Mouse (Mus musculus) lung, embryonic 15.5 days (tissue): ENCODE results near the gene Cfap73. TPM values are rescaled to one million over a fixed set of nuclear protein-coding genes. Genes with fewer than 3 reads are reported as not detected.
A peak's percentile ranks its signal among the peaks of the same experiment; 100 is the strongest.

ENCODE experiments used
- ATAC-seq: fragments of 200-750 bp; cut with Nextera tagmentation; 2 replicates; pipeline ENCODE4 v1.8.0; 2017; ENCODE audit warnings: moderate number of reproducible peaks, borderline replicate concordance; ENCODE audit not compliant: low FRiP score, low TSS enrichment; ENCODE audit errors: extremely low read depth
- H3K27ac ChIP-seq: fragments of 300-500 bp; sonication (generic); 2 replicates; pipeline ENCODE4 v1.5.1; 2015; ENCODE audit warnings: moderate library complexity, mild to moderate bottlenecking, inconsistent platforms
- H3K27me3 ChIP-seq: fragments of 300-500 bp; sonication (generic); 2 replicates; pipeline ENCODE4 v1.6.1; 2015; ENCODE audit warnings: inconsistent platforms
- H3K36me3 ChIP-seq: fragments of 300-500 bp; sonication (generic); 2 replicates; pipeline ENCODE4 v1.6.1; 2015; ENCODE audit warnings: inconsistent platforms
- H3K4me1 ChIP-seq: fragments of 300-500 bp; sonication (generic); 2 replicates; pipeline ENCODE4 v1.6.1; 2015; ENCODE audit warnings: inconsistent platforms
- H3K4me2 ChIP-seq: fragments of 300-500 bp; sonication (generic); 2 replicates; pipeline ENCODE4 v1.6.1; 2015; ENCODE audit warnings: inconsistent platforms, mild to moderate bottlenecking, moderate library complexity
- H3K4me3 ChIP-seq: fragments of 300-500 bp; sonication (generic); 2 replicates; pipeline ENCODE4 v1.5.1; 2015; ENCODE audit warnings: mild to moderate bottlenecking, inconsistent platforms
- H3K9ac ChIP-seq: fragments of 300-500 bp; sonication (generic); 2 replicates; pipeline ENCODE4 v1.6.1; 2015; ENCODE audit warnings: inconsistent platforms
- H3K9me3 ChIP-seq: fragments of 300-500 bp; sonication (generic); 2 replicates; pipeline ENCODE4 v1.6.1; 2016; ENCODE audit warnings: inconsistent platforms
- WGBS: fragments of 180-500 bp; shearing (Covaris S2); methylation state at CpG from one replicate; pipeline ENCODE4 v1.1.7; 2015; 5-methylcytosine and 5-hydroxymethylcytosine counted together
- polyA plus RNA-seq: library from polyadenylated mRNA; unstranded; fragments of >200 nt; fragmentation: Nextera tagmentation; extraction: Ambion mirVana; gene quantifications from 2 replicates; pipeline ENCODE4 v1.2.1, GENCODE M21; 2015

The Cfap73 gene
- polyA plus RNA-seq, 1 experiment from 2014 or later = 0.44 TPM

DNA sequence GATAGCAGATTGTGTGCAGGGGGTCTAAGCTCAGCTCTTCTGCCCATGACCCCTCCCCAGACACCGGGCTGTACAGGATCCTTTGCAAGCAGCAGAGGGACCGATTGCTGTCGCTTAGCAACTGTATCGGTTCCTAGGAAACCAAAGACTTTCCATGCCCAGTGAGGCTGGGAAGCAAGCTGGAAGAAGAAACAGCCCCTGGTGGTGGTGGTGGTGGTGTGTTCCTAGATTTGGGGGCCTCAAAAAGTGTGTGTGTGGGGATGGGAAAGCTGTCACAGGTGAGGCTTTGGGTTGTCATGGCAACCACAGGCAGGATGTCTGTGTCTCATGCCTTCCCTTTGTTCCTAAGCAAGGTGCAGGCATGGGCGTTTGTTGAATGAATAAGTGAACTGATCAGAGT is 26.8 kb upstream of the Cfap73 start:
- Histone ChIP-seq H3K27me3 (peaks cover 5% of the 10 kb centered on the region; the same call in 1 of the 2 replicates), H3K9ac (no peak overlapping the region), H3K4me2 (no peak overlapping the region), H3K4me1 (no peaks in the 10 kb centered on the region), H3K4me3 (no peak overlapping the region), H3K9me3 (no peaks in the 10 kb centered on the region), H3K36me3 (no peaks in the 10 kb centered on the region), H3K27ac (no peak overlapping the region)
- no peak for ATAC-seq
- WGBS = 32% methylated on average over 5 of the region's 5 CpGs

GRCm38 (mm10) chr5:120656281-120656751 is 22.3 kb upstream of the Cfap73 start:
- 0 out of 2 replicates have a peak, but pooled peaks have one; percentile 43 for ATAC-seq
- Histone ChIP-seq H3K27ac (no peak overlapping the region), H3K27me3 (peaks cover 3% of the 10 kb centered on the region), H3K9ac (no peak overlapping the region), H3K4me2 (no peak overlapping the region), H3K36me3 (no peaks in the 10 kb centered on the region), H3K4me1 (no peaks in the 10 kb centered on the region), H3K9me3 (no peaks in the 10 kb centered on the region), H3K4me3 (no peak overlapping the region)
- WGBS = 60% methylated on average over 12 of the region's 12 CpGs

GRCm38 (mm10) chr5:120653873-120654272 is 19.8 kb upstream of the Cfap73 start:
- WGBS = 91% methylated on average over 2 of the region's 2 CpGs
- H3K9me3 ChIP-seq = no peaks in the 10 kb centered on the region
- H3K4me3 ChIP-seq = no peak overlapping the region
- no peak overlapping the region for H3K4me2 ChIP-seq
- peaks cover 8% of the 10 kb centered on the region for H3K4me1 ChIP-seq
- H3K27me3 ChIP-seq = peaks cover 28% of the 10 kb centered on the region
- no peaks in the 10 kb centered on the region for H3K36me3 ChIP-seq
- no peak overlapping the region for H3K27ac ChIP-seq
- no peak overlapping the region for H3K9ac ChIP-seq
- no peak for ATAC-seq

DNA sequence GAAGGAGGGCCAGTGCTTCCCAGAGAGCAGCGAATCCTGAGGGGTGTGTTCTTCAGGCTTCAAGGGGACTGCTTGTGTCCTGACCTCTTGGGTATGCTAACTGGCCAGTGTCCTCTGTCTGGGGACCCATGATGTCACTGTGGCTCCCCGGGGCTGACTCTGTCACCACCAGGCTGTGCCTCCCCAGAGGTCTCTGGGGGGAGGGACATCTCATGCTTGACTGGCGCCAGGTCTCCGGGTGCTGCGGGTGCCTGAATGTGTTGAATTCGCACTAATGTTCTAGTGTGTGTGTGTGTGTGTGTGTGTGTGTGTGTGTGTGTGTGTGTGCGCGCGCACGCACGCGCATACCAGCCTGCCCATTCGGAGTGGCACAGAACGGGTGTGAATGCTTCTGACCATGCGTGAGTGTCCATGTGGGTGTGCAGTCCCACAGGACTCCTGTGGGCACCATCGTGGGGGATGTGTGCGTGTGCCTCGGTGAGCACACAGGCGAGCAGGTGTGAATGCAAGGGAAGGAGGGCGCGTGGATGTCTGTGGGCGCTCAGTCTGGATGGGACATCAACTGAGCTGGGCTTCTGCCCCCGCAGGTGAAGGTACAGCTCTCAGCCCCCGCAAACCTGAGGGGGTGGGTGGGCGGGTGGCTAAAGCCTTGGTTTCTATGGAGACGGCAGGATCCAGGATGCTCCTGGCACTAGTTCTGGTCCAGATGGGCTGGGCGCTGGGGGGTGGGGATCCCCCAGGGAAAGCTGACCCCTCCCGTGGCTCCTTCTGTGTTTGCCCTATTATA is 19.1 kb upstream of the Cfap73 start:
- no peaks in the 10 kb centered on the region for H3K9me3 ChIP-seq
- H3K9ac ChIP-seq = no peak overlapping the region
- ATAC-seq = no peak
- no peak overlapping the region for H3K4me2 ChIP-seq
- no peak overlapping the region for H3K4me3 ChIP-seq
- 74% methylated on average over 28 of the region's 28 CpGs for WGBS
- H3K27me3 ChIP-seq = peaks cover 35% of the 10 kb centered on the region
- no peaks in the 10 kb centered on the region for H3K36me3 ChIP-seq
- peaks cover 15% of the 10 kb centered on the region for H3K4me1 ChIP-seq
- no peak overlapping the region for H3K27ac ChIP-seq

DNA sequence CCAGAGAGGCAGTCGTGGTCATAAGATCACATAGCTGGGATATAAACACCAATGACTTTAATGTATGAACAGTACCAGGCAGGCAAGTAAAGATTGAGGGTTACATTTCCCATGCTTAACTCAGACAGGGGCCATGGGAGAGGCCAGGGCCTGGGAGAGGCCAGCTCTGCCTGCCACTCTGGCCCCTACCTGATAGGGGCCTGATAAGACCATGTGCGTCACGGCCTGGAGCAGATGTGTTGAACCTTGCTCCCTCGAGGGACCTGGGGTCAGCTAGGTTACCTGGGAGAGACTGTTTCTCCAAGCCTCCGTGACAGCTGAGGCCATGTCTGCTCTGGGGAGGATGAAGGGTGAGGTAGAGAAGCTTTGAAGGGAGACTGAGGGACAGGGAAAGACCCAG is 17.2 kb upstream of the Cfap73 start:
- H3K4me3 ChIP-seq = no peak overlapping the region
- H3K4me1 ChIP-seq = peaks cover 15% of the 10 kb centered on the region
- H3K36me3 ChIP-seq = no peaks in the 10 kb centered on the region
- ATAC-seq = no peak
- H3K27ac ChIP-seq = no peak overlapping the region
- WGBS = 27% methylated on average over 5 of the region's 5 CpGs
- no peak overlapping the region for H3K4me2 ChIP-seq
- no peaks in the 10 kb centered on the region for H3K9me3 ChIP-seq
- H3K9ac ChIP-seq = no peak overlapping the region
- peaks cover 41% of the 10 kb centered on the region for H3K27me3 ChIP-seq

DNA sequence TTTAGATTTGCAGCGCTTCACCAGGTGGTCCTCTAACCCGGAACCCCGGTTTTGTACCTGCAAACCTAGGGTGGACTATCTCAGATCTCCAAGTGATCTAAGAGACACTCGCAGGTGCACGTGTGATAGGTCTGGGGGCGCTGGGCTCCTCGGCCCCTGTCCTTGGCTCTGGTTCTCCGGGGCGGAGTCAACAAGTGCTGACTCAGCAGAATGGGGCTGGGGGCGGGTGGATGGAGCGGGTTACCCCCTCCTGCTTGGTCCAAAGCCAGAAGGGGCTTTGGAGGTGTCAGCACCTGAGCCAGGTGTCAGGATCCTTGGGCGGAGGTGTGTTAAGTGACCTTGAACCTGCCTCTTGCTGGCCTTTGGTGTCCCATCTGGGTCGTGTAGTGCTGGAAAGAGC is 15.9 kb upstream of the Cfap73 start:
- Histone ChIP-seq H3K4me2 (no peak overlapping the region), H3K9me3 (no peaks in the 10 kb centered on the region), H3K27ac (no peak overlapping the region), H3K4me1 (peaks cover 15% of the 10 kb centered on the region), H3K9ac (no peak overlapping the region), H3K27me3 (peaks cover 41% of the 10 kb centered on the region), H3K36me3 (no peaks in the 10 kb centered on the region), H3K4me3 (no peak overlapping the region)
- 15% methylated on average over 13 of the region's 13 CpGs for WGBS
- ATAC-seq = no peak

- H3K27ac ChIP-seq = no peak overlapping the region
- 5% methylated on average over 21 of the region's 21 CpGs for WGBS
- peak; percentile 37; the same call in 1 of the 2 replicates for ATAC-seq
- H3K4me2 ChIP-seq = peak overlapping the region; percentile 57
- no peaks in the 10 kb centered on the region for H3K36me3 ChIP-seq
- H3K27me3 ChIP-seq = peaks cover 41% of the 10 kb centered on the region
- peak overlapping the region; percentile 24 for H3K4me3 ChIP-seq
- peaks cover 15% of the 10 kb centered on the region for H3K4me1 ChIP-seq
- no peaks in the 10 kb centered on the region for H3K9me3 ChIP-seq
- no peak overlapping the region for H3K9ac ChIP-seq
These were observed 15.4 kb upstream of the Cfap73 start for GRCm38 (mm10) chr5:120649374-120649933.

DNA sequence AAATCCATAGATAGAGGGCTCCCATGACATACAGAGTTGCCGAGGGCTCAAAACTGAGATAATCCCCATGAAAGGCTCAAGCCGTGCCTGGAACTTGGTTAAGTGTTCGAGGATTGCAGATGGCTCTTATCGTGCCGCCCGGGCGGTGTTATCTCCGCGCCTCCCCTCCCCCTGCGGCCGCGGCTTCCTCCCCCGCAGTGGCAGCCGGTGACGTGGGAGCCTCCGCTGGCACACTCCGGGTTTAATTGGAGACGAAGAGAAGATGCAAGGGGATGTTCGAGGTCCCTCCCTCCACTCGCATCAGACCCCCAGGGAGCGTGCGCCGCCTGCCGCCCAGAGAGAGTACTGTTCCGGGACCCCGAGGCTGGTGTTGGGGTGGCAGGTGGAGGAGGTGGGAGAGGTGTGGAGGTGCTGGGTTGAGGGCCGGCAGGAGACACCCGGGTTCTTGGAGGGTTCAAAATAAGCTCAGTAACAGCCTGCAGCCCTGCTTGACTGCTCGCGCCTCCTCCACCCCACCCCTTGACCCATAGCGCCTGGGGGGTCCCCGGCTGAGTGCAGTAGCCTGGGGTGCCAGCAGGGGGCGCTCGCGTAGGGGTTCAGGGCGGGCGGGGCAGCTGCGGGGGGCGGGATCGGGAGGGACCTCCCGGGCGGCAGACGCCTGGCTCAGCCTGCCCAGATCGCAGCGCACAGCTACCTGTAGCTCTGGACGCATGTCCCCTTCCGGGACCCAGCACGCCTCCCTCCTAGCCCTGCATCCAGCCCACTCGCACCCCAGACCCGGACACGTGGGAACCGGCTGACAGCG is 14.7 kb upstream of the Cfap73 start, which contains the start of gene Rasal1:
TSS of gene Rasal1 (plus strand) at position 244 of the 805 bp plus-strand sequence.
- peak; percentile 61 for ATAC-seq
- Histone ChIP-seq H3K4me3 (peak within 1 kb of the TSS; percentile 24), H3K27ac (no peak within 1 kb of the TSS), H3K9ac (0 out of 2 replicates have a peak within 1 kb of the TSS, but pooled peaks have one; percentile 16), H3K36me3 (no peaks in the 10 kb centered on the region), H3K9me3 (no peaks in the 10 kb centered on the region), H3K27me3 (peaks cover 41% of the 10 kb centered on the region), H3K4me1 (peaks cover 15% of the 10 kb centered on the region), H3K4me2 (peak within 1 kb of the TSS; percentile 57)
- WGBS = under 1% methylated on average over 41 of the region's 53 CpGs

DNA sequence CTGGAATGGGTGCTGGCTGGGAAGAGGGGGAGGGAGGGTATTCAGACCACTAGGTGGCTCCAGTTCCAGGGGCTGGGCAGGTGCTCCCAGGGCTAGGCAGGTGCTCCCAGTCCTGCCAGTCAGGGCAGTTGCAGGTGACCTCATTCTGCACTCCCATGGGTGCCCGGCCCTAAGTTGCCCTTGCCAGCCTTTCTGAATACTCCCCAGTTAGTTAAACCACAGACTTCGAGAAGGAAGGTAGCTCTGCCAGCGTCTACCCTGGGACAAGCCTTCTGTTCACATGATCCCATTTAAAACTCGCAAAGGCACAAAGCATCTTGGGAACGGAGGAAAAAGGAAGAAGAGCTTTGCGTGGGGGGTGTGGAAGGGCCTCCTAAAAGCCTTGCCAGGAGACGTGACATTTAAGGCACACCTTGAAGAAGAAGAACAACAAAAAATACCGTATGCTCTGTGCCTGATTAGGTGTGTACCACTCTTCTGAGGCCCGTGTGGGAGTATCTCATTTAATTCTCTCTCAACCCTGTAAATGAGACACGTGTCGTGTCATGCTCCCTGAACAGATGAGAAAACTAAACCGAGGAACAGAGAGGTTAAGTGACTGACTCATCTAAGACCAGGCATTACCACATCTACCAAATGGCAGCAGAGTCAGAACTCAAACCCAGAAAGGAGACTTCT is 13.9 kb upstream of the Cfap73 start:
- no peak for ATAC-seq
- Histone ChIP-seq H3K4me3 (0 out of 2 replicates have a peak overlapping the region, but pooled peaks have one; percentile 24), H3K27me3 (peaks cover 41% of the 10 kb centered on the region), H3K4me2 (peak overlapping the region; percentile 57; the same call in 1 of the 2 replicates), H3K9ac (no peak overlapping the region), H3K27ac (no peak overlapping the region), H3K9me3 (no peaks in the 10 kb centered on the region), H3K4me1 (peaks cover 15% of the 10 kb centered on the region), H3K36me3 (no peaks in the 10 kb centered on the region)
- WGBS = 30% methylated on average over 12 of the region's 12 CpGs

GRCm38 (mm10) chr5:120647361-120647760 is 13.3 kb upstream of the Cfap73 start:
- H3K4me2 ChIP-seq = no peak overlapping the region
- ATAC-seq = no peak
- 65% methylated on average over 4 of the region's 4 CpGs for WGBS
- H3K4me3 ChIP-seq = no peak overlapping the region
- no peaks in the 10 kb centered on the region for H3K36me3 ChIP-seq
- H3K4me1 ChIP-seq = peaks cover 15% of the 10 kb centered on the region
- no peak overlapping the region for H3K27ac ChIP-seq
- H3K9me3 ChIP-seq = no peaks in the 10 kb centered on the region
- H3K9ac ChIP-seq = no peak overlapping the region
- H3K27me3 ChIP-seq = peaks cover 41% of the 10 kb centered on the region

GRCm38 (mm10) chr5:120645851-120646250 is 11.8 kb upstream of the Cfap73 start:
- H3K9me3 ChIP-seq = no peaks in the 10 kb centered on the region
- H3K27ac ChIP-seq = no peak overlapping the region
- WGBS = 41% methylated on average over 6 of the region's 6 CpGs
- no peak overlapping the region for H3K4me3 ChIP-seq
- H3K4me1 ChIP-seq = peaks cover 15% of the 10 kb centered on the region
- no peak overlapping the region for H3K4me2 ChIP-seq
- no peak overlapping the region for H3K9ac ChIP-seq
- no peaks in the 10 kb centered on the region for H3K36me3 ChIP-seq
- no peak for ATAC-seq
- H3K27me3 ChIP-seq = peaks cover 33% of the 10 kb centered on the region
